In the genomic region with DNA sequence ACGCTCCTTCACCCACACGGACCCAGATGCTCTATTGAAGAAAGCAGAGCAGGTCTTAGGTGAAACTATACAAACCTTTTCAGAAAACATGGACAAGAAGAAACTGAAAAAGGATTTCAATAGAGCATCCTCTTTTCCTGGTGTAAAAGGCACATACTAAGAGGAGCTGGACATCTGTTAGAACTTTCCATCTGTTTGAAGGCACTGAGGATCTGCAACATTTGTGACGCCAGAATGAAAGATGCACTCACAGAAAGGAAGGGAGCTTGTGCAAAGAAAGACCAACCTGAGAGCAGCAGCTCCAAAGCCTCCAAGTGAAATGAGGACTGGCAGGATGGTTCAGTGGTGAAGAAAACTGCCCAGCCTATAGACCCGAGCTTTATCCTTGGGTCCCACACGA, we compare ENCODE assay signal across 22 mouse cellular contexts. TPM values are rescaled to one million over a fixed set of nuclear protein-coding genes. Genes with fewer than 3 reads are reported as not detected.
DNase-seq lines count a peak whose midpoint lies in the region; ATAC-seq and TF ChIP-seq lines count a peak whose summit lies in the region.
"Had no signal": no experiment of that assay in that cellular context is flagged by ENCODE, and none has a peak within 500 bp of the region (broad histone marks: within the 10 kb centered on the region; RNA-seq: fewer than 3 reads in every experiment).

No protein-coding gene starts in this region.

- no peaks in the 10 kb centered on the region for H3K9me3 ChIP-seq in forebrain, postnatal 0 days (ENCODE audit: low read length)
- H3K9me3 ChIP-seq in forebrain, embryonic 13.5 days (replicated peaks) = no peaks in the 10 kb centered on the region
- H3K9me3 ChIP-seq: embryonic facial prominence, embryonic 13.5 days; embryonic facial prominence, embryonic 15.5 days; forebrain, embryonic 10.5 days; forebrain, embryonic 12.5 days; forebrain, embryonic 15.5 days; G1E had no signal

- H3K27ac ChIP-seq in forebrain, postnatal 0 days (ENCODE audit: low read depth, low read length) = no peak overlapping the region
- no peak overlapping the region for H3K27ac ChIP-seq in forebrain, embryonic 13.5 days
- H3K27ac ChIP-seq in layer of hippocampus, adult 2 months = peak overlapping the region; percentile 52
- 0 out of 2 replicates have a peak overlapping the region, but pooled peaks have one; percentile 15 for H3K27ac ChIP-seq in left cerebral cortex, adult 2 months
- H3K27ac ChIP-seq: embryonic facial prominence, embryonic 13.5 days; embryonic facial prominence, embryonic 15.5 days; forebrain, embryonic 10.5 days; forebrain, embryonic 12.5 days; forebrain, embryonic 15.5 days had no signal

- H3K4me2 ChIP-seq in forebrain, postnatal 0 days (ENCODE audit: low read depth) = no peak overlapping the region
- H3K4me2 ChIP-seq in forebrain, embryonic 13.5 days = no peak overlapping the region
- H3K4me2 ChIP-seq: embryonic facial prominence, embryonic 13.5 days; embryonic facial prominence, embryonic 15.5 days; forebrain, embryonic 12.5 days; forebrain, embryonic 15.5 days had no signal

- no peak overlapping the region for H3K4me3 ChIP-seq in forebrain, postnatal 0 days (ENCODE audit: low read depth, low read length)
- H3K4me3 ChIP-seq in forebrain, embryonic 13.5 days = no peak overlapping the region
- no peak overlapping the region for H3K4me3 ChIP-seq in layer of hippocampus, adult 2 months
- no peak overlapping the region for H3K4me3 ChIP-seq in left cerebral cortex, adult 2 months
- H3K4me3 ChIP-seq: embryonic facial prominence, embryonic 13.5 days; embryonic facial prominence, embryonic 15.5 days; erythroblast, embryonic 14.5 days; forebrain, embryonic 10.5 days; forebrain, embryonic 12.5 days; forebrain, embryonic 15.5 days had no signal

- peak; percentile 26; the same call in 1 of the 2 replicates for ATAC-seq in forebrain, postnatal 0 days
- ATAC-seq in forebrain, embryonic 13.5 days = no peak
- ATAC-seq: activated CD4-positive, CD25-positive, alpha-beta regulatory T cell, adult 4 months; CD4-positive, CD25-positive, alpha-beta regulatory T cell, adult 4 months; forebrain, embryonic 15.5 days; Patski had no signal

- DNase-seq in forebrain, postnatal 0 days = peak; percentile 10
- peak in 1 of 2 experiments; percentile 29 for DNase-seq in layer of hippocampus, adult 2 months (ENCODE audit: low spot score in 2 of 2)
- no peak for DNase-seq in layer of hippocampus, adult 9-10 months (ENCODE audit: low spot score)
- no peak for DNase-seq in left cerebral cortex, adult 2 months (ENCODE audit: extremely low spot score in 1 of 2, low spot score in 2 of 2)
- no peak for DNase-seq in left cerebral cortex, adult 18-20 months (ENCODE audit: low spot score in 2 of 2)
- DNase-seq: adrenal gland, adult 8-10 months; adrenal gland, postnatal 14 days; adrenal gland, postnatal 36 days; B cell, adult 2 months; embryo, embryonic 11 days had no signal

- no peak overlapping the region for H3K9ac ChIP-seq in forebrain, postnatal 0 days
- no peak overlapping the region for H3K9ac ChIP-seq in forebrain, embryonic 13.5 days
- H3K9ac ChIP-seq: embryonic facial prominence, embryonic 13.5 days; embryonic facial prominence, embryonic 15.5 days; forebrain, embryonic 12.5 days; forebrain, embryonic 15.5 days had no signal

- no peaks in the 10 kb centered on the region for H3K27me3 ChIP-seq in forebrain, postnatal 0 days (ENCODE audit: insufficient read depth, low read length)
- H3K27me3 ChIP-seq in forebrain, embryonic 13.5 days = no peaks in the 10 kb centered on the region
- H3K27me3 ChIP-seq: CH12.LX; embryonic facial prominence, embryonic 13.5 days; embryonic facial prominence, embryonic 15.5 days; forebrain, embryonic 12.5 days; forebrain, embryonic 15.5 days; Patski had no signal

- no peaks in the 10 kb centered on the region for H3K4me1 ChIP-seq in forebrain, postnatal 0 days (ENCODE audit: insufficient read depth)
- H3K4me1 ChIP-seq in forebrain, embryonic 13.5 days = no peaks in the 10 kb centered on the region
- H3K4me1 ChIP-seq: embryonic facial prominence, embryonic 13.5 days; embryonic facial prominence, embryonic 15.5 days; forebrain, embryonic 10.5 days; forebrain, embryonic 12.5 days; forebrain, embryonic 15.5 days had no signal

- intact Hi-C loops in left cerebral cortex, adult 2 months (cut with DNase I) = no loop called here

- peaks cover 33% of the 10 kb centered on the region for H3K36me3 ChIP-seq in forebrain, postnatal 0 days (ENCODE audit: insufficient read depth)
- H3K36me3 ChIP-seq in forebrain, embryonic 13.5 days (ENCODE audit: poor library complexity, severe bottlenecking) = peaks cover 71% of the 10 kb centered on the region

- no peak for TF ChIP-seq CTCF in forebrain, postnatal 0 days (IDR thresholded peaks at IDR 0.05; ENCODE audit: low read depth)
- no peak for TF ChIP-seq CTCF in layer of hippocampus, adult 2 months (conservative IDR thresholded peaks at IDR 0.05)
- no peak for TF ChIP-seq CTCF in left cerebral cortex, adult 2 months (IDR thresholded peaks at IDR 0.05)

- WGBS in forebrain, postnatal 0 days = 81% methylated on average over 5 of the region's 5 CpGs
- WGBS in forebrain, embryonic 13.5 days = 90% methylated on average over 5 of the region's 5 CpGs

RNA-seq across cellular contexts. Expression of a gene that starts 48.2 kb away (rescaled TPM):
- 20.1 and 24.6 TPM in 2 replicates for total RNA-seq in forebrain, postnatal 0 days (2014; rRNA removed)
- 6.1 and 10.4 TPM in 2 replicates for polyA plus RNA-seq in forebrain, postnatal 0 days (2015; fragmentation: Nextera tagmentation; extraction: Ambion mirVana)
- polyA plus RNA-seq in forebrain, embryonic 13.5 days (2015; fragmentation: Nextera tagmentation; extraction: Ambion mirVana) = 30.2 and 32.7 TPM in 2 replicates
- total RNA-seq in layer of hippocampus, adult 2 months (2021) = 10 to 100 TPM; 26.7 to 29.7 TPM
- total RNA-seq in left cerebral cortex, adult 2 months (2021) = 10 to 100 TPM; 27.4 to 29.1 TPM
- total RNA-seq in left cerebral cortex, adult 18-20 months (2021) = 10 to 100 TPM; 27.3 to 29.3 TPM

Comparison
In these comparisons a context has a peak if more than half of its experiments do, and no peak if none do; other contexts are left out.
1. H3K27ac ChIP-seq: peak in layer of hippocampus, adult 2 months (single experiment) and left cerebral cortex, adult 2 months (single experiment); none in forebrain, postnatal 0 days (single experiment) and forebrain, embryonic 13.5 days (single experiment).